Mouse (Mus musculus) thymus, postnatal 4 days (tissue): ENCODE data around the gene Aldh3b3.
A peak's percentile ranks its signal among the peaks of the same experiment; 100 is the strongest.

Experiments
- DNase-seq: peaks from one replicate; pipeline ENCODE4 v3.0.0; 2021

The Aldh3b3 gene

DNA sequence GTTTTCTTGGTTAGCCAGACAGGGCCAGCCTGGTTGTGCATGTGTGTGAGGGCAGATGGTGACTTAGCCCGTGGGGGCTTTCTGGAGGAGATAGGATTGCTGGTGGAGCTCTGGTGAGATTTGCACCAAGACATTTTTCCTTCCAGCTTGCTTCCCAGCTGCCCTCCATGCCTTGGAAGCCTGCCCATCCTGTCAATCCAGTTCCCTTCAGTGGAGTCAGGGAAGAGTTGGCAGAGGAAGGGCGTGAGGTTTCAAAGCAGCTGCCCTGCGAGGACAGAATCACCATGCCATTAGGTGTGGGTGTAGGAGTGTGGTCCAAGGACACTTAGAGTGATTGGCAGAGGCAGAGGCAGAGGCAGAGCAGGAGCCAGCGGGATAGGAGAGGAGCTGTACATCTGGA lies at the start of gene Aldh3b3:
Aldh3b3 (plus strand) TSS at position 176 of the 400 bp plus-strand sequence.
- no peak for DNase-seq

DNA sequence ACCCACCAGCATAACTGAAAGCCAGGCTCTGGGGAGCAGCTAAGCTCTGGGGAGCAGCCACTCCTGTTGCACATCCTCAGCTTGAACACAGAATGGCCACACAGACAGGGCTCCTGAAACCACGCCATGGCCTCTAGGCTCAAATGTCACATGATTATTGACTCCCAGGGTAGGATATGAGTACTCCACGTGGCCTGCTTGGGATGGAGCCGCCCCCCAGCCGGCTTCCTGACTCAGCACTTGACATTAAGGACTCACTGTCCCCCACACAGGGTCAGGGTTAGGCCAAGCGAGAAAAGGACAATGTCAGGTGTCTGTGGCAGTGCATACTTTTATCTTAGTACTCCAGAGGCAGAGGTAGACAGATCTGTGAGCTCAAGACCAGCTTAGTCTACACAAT lies 48.2 kb upstream of the Aldh3b3 start:
- no peak for DNase-seq

DNA sequence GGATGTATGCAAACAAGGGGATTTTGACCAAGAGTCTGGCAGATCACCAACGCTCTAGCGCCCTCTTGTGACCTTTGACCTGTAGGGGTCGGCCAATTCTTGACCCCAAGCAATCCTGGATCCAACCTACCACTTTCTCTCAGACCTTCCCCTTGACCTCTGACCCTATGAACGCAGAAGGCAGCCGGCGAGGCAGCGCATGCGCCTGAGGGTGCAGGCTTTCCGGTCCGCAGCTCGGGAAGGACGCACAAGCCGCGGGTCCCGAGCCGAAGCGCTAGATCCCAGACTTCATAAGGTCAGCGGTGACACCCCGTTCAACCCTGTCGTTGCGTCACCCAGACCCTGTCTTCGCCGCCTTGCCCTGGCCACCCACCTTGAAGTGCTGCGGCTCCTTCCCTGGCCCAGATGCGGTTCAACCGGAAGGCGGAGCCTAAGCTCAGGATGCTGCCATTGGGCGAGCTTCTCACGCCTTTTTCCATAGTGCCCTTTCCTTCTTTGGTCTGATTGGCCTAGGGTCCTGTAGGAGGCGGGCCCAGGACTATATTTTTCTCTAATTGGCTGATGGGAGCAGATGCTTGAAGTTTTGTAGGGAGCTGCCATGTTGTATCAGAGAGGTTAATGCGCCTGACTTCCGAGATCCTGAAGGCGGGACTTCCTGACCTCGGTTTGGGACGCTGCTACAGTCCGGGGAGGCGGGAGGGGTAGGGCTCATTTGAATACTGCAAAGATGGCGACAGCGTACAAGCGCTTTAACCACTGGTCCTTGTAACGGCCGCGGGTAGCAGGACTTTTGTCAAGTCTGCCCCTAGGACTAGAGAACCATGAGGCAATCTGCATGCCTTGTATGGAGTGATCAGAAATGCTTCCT lies 45.9 kb upstream of the Aldh3b3 start, which contains the start of gene Ndufs8:
Ndufs8 (minus strand) TSS at position 438 of the 868 bp plus-strand sequence.
- DNase-seq: peak; percentile 87

DNA sequence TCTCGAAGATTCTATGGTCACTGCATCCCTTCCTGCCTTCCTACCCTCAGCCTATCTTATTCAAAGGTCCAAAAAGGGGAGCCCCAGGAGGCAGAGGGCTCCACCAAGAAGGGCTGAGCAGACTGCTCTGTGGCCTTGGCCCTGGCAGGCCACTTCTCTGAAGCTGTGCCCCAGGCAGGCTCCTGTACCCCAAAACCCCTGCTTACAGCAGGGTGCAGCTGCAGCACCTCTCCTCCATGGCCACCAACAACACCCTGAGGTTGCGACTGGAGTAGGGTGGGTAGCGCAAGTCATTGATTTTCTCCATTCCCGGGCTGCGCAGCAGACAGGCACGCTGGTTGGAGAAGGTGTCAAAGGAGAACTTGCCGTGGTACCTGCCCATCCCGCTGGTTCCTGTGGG lies 44.8 kb upstream of the Aldh3b3 start:
- no peak for DNase-seq

DNA sequence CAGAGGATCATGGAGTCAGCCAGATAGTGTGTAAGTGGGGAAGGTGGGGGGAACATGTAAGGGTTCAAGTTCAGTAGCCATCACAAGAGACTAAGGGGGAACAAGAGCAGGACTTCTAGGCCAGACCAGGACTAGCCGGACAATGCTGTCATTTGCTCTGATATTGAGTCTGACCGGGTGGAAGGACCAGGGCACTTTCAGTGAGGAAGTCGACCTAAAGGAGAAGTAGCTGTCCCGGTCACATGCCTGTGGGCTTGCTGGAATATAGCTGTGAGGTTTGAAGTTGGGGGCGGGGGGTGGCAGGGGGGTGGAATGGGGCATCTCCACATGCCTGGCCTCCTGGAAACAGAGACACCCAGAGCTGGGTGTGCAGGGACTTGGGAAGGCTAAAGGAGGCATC lies 43.9 kb upstream of the Aldh3b3 start:
- DNase-seq: no peak

- no peak for DNase-seq
Observed at GRCm38 (mm10) chr19:3916727-3917126, 41.7 kb upstream of the Aldh3b3 start.

DNA sequence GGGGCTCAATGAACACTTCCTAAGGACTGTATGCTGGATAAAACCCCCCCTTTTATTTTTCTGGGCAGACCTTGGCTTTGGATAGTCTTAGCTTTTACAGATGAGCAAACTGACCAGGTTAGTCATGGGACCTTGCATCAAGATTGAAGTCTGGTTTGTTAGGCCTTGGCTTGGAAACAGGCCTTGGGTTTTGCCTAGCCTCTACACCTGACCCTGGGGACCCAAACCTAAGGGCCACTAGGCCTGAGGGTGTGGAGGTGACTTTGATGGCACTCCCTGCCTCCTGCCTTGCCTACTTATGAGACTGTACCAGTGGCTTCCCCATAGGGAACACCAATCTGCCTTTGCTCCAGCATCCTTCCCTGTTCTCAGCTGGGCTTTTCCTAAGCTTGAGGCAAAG lies 38.5 kb upstream of the Aldh3b3 start:
- DNase-seq: no peak

DNA sequence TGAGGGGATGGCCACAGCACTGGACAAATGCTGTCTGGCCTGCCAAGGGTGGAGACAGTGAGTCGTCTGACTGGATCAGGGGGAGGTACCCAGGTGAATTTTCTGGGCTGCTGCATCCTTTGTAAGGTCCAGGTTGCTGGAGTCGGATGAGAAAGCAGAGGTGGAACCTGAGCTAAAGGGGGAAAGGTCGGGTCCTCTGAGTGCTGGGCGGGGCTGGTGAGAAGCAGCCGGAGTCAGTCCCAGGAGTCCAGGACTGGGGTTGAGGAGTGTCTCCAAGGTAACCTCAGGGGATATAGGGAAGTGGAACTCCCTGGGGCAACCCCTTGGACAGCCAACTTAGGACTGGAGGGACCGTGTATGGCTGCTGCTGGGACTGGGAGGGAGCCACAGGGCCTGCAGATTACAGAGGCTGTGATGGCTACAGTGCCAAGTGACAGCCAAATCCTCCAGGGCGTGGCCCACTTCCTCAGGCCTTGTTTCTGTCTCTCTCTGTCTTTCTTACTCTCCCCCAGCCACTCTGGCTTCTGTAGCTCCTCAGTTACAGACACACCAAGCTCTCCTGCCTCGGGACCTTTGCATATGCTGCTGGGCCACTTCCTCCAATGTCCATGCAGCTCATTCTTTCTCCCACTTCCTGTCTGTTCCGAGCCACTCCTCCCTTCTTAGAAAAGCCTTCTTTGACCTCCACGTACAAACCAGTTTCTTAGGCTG lies 35.6 kb upstream of the Aldh3b3 start:
- DNase-seq: no peak

DNA sequence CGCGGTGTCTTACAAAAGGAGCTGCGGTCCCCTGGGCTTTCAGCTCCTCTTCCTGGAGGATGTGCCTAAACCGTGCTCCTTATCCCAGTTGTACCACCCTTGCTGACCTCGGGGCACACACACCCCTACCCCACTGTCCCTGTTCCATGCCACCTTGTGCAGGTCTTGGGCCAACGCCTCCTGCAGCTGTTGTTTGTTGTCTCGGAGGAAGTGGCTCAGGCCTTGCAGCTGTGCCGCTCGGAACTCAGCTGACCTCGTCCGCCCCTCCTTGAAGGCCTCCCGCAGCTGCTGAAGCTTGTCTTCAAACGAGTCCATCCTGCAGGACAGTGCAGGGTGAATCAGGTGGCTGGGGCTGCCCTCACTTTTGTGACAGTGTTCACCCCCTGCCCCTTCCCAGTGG lies 34.9 kb upstream of the Aldh3b3 start:
- no peak for DNase-seq

DNA sequence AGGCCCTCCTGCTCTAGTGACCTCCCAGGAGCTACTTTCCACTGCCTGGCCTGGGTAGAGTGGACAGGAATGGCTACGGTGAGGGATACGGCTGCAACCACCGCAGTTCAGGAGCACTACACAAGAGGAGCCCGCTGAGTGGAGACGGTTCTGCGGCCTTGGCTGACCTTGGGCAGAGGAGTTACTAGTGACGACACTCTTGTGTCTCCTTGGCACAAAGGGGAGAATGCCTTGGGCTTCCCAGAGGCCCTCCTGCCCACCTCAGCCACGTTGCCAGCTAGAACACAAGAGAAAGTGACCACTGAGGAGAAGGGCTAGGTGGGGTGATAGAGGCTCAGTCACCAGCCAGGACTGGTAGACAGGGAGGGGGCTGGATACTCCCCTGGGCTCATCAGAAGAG lies 34.3 kb upstream of the Aldh3b3 start:
- no peak for DNase-seq

- DNase-seq: no peak
Observed at GRCm38 (mm10) chr19:3924868-3925267, 33.6 kb upstream of the Aldh3b3 start.

- no peak for DNase-seq
Observed at GRCm38 (mm10) chr19:3925859-3926258, 32.6 kb upstream of the Aldh3b3 start.

DNA sequence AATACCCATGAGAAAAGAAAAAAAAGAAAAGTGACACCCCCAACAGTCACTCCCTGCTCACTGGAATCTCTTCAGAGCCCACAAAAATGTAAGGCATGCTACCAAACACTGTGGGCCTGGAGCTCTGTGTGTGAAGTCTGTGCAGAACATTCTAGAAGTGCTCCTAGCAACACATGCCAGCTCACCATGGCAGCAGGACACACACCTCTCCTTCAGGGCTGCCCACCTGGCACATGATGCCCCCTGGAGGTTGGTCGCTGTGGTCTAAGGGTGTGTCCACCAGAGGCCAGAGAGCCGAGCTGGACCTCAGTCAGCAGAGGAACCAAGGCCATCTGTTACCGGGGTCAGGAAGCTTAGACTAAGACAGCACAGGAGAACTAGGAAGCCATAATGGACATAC lies 32.2 kb upstream of the Aldh3b3 start:
- DNase-seq: no peak

GRCm38 (mm10) chr19:3926685-3927084 lies 31.8 kb upstream of the Aldh3b3 start:
- no peak for DNase-seq

GRCm38 (mm10) chr19:3927989-3928388 lies 30.5 kb upstream of the Aldh3b3 start:
- DNase-seq: no peak

DNA sequence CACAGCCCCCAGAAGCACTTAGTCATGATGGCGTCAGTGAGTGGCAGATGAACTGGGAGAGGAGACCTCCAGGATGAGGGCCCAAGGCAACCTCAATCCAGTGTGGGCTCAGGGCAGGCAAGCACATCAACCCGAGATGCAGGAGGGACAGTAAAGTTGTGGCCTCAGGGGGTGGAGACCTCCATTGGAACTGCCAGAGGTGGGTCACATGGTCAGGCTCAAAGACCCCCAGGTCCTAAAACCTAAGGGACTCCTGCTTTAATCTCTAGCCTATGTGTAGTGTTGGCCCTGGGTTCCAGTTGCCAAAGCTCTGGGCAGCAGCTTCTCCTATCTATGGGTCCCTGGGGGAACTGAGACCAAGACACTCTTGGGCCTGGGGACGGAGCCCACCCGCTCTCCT lies 29.7 kb upstream of the Aldh3b3 start:
- no peak for DNase-seq

DNA sequence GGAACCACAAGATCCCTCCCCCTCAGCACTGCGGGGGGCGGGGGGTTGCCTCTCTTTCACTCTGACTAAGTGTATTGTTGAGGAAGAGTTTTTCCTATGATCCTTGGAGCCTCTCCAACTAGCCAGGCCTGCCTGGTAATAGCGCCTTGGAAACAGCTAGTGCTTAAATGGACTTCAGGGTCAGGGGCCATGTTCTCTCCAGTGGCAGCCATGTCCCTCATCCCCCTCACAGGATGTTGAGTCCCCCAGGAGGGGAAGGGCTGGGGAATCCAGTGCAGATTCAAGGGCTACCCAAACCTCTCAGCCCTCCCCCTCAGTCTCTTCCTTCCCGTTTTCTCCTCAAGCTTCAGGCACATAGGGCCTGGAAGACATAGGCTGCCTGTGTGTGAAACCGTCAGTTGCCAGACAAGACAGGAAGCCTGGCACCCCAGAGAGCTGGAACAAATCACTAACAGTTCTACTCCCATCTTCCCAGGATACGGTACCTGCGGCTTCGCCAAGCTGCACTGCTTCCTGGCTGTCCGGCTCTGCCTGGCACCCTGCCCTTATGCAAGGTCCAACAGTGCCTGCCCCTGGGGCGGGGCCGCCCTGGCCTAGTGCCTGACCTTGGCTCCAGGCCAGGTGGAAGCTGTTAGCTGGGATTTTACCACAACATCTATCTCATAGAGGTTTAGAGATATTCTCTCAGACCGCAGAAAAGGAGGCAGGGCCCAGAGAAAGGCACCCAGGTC lies 29.1 kb upstream of the Aldh3b3 start, which contains the start of gene Aldh3b1:
Aldh3b1 (minus strand) TSS at position 598 of the 731 bp plus-strand sequence.
- DNase-seq: peak; percentile 49

- DNase-seq: peak; percentile 62
Observed at GRCm38 (mm10) chr19:3930262-3931057, 28.0 kb upstream of the Aldh3b3 start.

- DNase-seq: no peak
Observed at GRCm38 (mm10) chr19:3931716-3932115, 26.7 kb upstream of the Aldh3b3 start.

DNA sequence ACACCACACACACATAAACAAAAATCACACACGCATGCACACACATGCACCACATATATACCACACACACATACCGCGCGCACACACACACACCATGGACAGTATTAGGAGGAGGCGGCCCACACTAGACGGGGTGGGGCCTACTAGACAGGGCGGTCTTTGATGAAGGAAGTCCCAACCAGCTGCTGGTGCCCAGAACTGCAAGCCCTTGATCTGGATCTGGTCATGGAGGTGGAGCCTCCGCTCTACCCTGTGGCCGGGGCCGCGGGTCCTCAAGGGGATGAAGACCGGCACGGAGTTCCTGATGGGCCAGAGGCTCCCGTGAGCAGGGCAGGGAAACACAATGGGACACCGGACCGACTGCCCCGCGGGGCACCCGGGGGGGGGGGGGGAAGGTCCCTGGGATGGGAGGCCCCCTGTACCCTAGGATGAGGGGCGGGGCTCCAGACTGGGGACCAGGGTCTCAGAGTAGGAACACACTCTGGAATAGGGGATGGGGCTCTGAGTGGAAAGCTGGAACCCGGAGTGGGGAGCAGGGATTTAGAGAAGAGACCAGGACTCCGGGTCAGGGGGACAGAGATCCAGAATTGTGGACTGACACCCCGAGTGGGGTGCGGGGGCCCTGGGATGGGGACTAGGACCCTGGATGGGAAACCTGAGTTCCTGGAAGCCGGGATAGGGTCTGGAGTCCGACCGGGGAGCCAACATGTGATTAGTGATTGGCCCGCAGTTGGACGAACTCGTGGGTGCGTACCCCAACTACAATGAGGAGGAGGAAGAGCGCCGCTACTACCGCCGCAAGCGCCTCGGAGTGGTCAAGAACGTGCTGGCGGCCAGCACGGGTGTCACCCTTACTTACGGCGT lies 23.2 kb upstream of the Aldh3b3 start, which contains the start of gene Unc93b1:
Unc93b1 (plus strand) TSS at position 155 of the 864 bp plus-strand sequence.
- peak; percentile 36 for DNase-seq
